Mouse (Mus musculus) hindbrain, embryonic 16.5 days (tissue): Measurements from ENCODE around the gene Rasa3. TPM values are rescaled to one million over a fixed set of nuclear protein-coding genes. Genes with fewer than 3 reads are reported as not detected.

Experiments used
- ATAC-seq: fragments of 200-750 bp; cut with Nextera tagmentation; 2 replicates; pipeline ENCODE4 v1.8.0; 2017; ENCODE audit warnings: moderate TSS enrichment, moderate library complexity
- H3K27ac ChIP-seq: fragments of 300-500 bp; sonication (generic); 2 replicates; pipeline ENCODE4 v1.5.1; 2014; ENCODE audit warnings: low read depth, mild to moderate bottlenecking, control low read depth, low read length, moderate library complexity
- H3K27me3 ChIP-seq: fragments of 300-500 bp; sonication (generic); replicated peaks from 2 replicates; pipeline ENCODE4 v1.6.1; 2014; ENCODE audit warnings: low read length; ENCODE audit not compliant: control insufficient read depth, insufficient read depth
- H3K36me3 ChIP-seq: fragments of 300-500 bp; sonication (generic); 2 replicates; pipeline ENCODE4 v1.6.1; 2014; ENCODE audit warnings: mild to moderate bottlenecking, low read length, moderate library complexity, mixed read lengths; ENCODE audit not compliant: control insufficient read depth, insufficient read depth
- H3K4me1 ChIP-seq: fragments of 300-500 bp; sonication (generic); 2 replicates; pipeline ENCODE4 v1.6.1; 2014; ENCODE audit warnings: low read depth, low read length; ENCODE audit not compliant: control insufficient read depth, insufficient read depth
- H3K4me2 ChIP-seq: fragments of 300-500 bp; sonication (generic); 2 replicates; pipeline ENCODE4 v1.6.1; 2014; ENCODE audit warnings: mild to moderate bottlenecking, low read length, control low read depth, moderate library complexity
- H3K4me3 ChIP-seq: fragments of 300-500 bp; sonication (generic); 2 replicates; pipeline ENCODE4 v1.5.1; 2014; ENCODE audit warnings: mild to moderate bottlenecking, low read length, control low read depth, moderate library complexity
- H3K9ac ChIP-seq: fragments of 300-500 bp; sonication (generic); 2 replicates; pipeline ENCODE4 v1.6.1; 2014; ENCODE audit warnings: low read depth, mild to moderate bottlenecking, control low read depth, low read length, moderate library complexity
- H3K9me3 ChIP-seq: fragments of 300-500 bp; sonication (generic); 2 replicates; pipeline ENCODE4 v1.6.1; 2014; ENCODE audit warnings: mild to moderate bottlenecking, low read length, moderate library complexity; ENCODE audit not compliant: control insufficient read depth
- WGBS: fragments of 180-500 bp; shearing (Covaris S2); extraction: QIAGEN DNeasy Blood & Tissue Kit; methylation state at CpG from one replicate; pipeline ENCODE4 v1.1.7; 2014; 5-methylcytosine and 5-hydroxymethylcytosine counted together
- polyA plus RNA-seq: library from polyadenylated mRNA; unstranded; fragments of >200 nt; fragmentation: Nextera tagmentation; extraction: Ambion mirVana; gene quantifications from 2 replicates; pipeline ENCODE4 v1.2.1, GENCODE M21; 2015

Gene Rasa3
- polyA plus RNA-seq, 1 experiment from 2014 or later: 43.5 TPM

- Histone ChIP-seq H3K36me3 (peaks cover 39% of the 10 kb centered on the region), H3K27me3 (no peaks in the 10 kb centered on the region), H3K9me3 (no peaks in the 10 kb centered on the region), H3K4me2 (no peak overlapping the region), H3K4me1 (no peaks in the 10 kb centered on the region), H3K27ac (no peak overlapping the region), H3K4me3 (no peak overlapping the region), H3K9ac (no peak overlapping the region)
- no peak for ATAC-seq
- WGBS: 86% methylated on average over 8 of the region's 8 CpGs
Observed at GRCm38 (mm10) chr8:13584652-13585051, 92.8 kb downstream of the Rasa3 start.

GRCm38 (mm10) chr8:13577869-13578268 is 99.5 kb downstream of the Rasa3 start:
- ATAC-seq: no peak
- Histone ChIP-seq H3K27me3 (no peaks in the 10 kb centered on the region), H3K9me3 (no peaks in the 10 kb centered on the region), H3K9ac (no peak overlapping the region), H3K4me1 (no peaks in the 10 kb centered on the region), H3K4me2 (no peak overlapping the region), H3K4me3 (no peak overlapping the region), H3K27ac (no peak overlapping the region), H3K36me3 (peaks cover 44% of the 10 kb centered on the region)
- 95% methylated on average over 6 of the region's 6 CpGs for WGBS

DNA sequence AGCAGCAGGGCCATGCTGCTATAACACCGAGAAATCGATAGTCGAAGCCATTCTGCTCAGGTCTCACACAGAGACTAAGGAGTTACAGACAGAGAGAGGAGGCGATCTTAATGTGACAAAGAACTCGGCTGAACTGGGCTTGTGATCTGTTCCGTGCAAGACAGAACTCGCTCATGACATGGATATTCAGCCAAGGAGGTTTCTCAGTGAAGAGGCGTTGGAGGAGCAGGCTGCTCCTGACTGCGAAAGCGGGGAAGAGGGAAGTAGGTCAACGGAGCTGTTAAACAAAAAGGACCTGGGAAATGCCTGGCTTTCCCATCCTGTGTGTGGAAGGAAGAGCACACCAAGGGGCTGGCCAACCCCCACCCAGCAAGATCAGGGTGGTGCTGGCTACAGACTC is 105.4 kb downstream of the Rasa3 start:
- peaks cover 19% of the 10 kb centered on the region for H3K36me3 ChIP-seq
- H3K4me1 ChIP-seq: no peaks in the 10 kb centered on the region
- no peaks in the 10 kb centered on the region for H3K9me3 ChIP-seq
- WGBS: 92% methylated on average over 11 of the region's 11 CpGs
- H3K27me3 ChIP-seq: no peaks in the 10 kb centered on the region
- no peak overlapping the region for H3K9ac ChIP-seq
- no peak overlapping the region for H3K27ac ChIP-seq
- H3K4me2 ChIP-seq: no peak overlapping the region
- ATAC-seq: no peak
- no peak overlapping the region for H3K4me3 ChIP-seq

DNA sequence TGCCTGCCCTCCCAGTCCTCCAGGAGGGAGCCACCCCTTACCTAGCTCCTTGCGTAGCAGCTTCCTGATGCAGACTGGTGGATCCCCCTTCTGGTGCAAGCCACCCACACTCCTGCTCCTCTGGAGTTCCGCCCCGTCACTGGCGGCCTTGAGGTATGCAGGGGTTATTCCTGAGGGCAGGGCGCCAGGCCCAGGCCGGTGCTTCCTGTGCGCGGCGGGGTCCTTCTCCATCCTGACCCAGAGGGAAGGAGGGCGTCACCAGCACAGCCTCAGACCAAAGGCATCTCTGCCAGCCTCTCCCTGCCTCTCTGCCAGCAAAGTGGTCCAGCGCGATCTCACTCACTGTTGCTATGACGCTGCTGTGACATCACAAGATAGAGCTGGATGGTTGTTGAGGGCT is 115.3 kb downstream of the Rasa3 start, which contains the start of gene 1700029H14Rik:
Gene 1700029H14Rik, minus strand, starts transcription at position 344 of the 400 bp plus-strand sequence.
- 37% methylated on average over 13 of the region's 13 CpGs for WGBS
- Histone ChIP-seq H3K4me3 (no peak within 1 kb of the TSS), H3K36me3 (no peaks in the 10 kb centered on the region), H3K4me2 (no peak within 1 kb of the TSS), H3K27ac (no peak within 1 kb of the TSS), H3K4me1 (no peaks in the 10 kb centered on the region), H3K9ac (no peak within 1 kb of the TSS), H3K9me3 (no peaks in the 10 kb centered on the region), H3K27me3 (no peaks in the 10 kb centered on the region)
- ATAC-seq: no peak

DNA sequence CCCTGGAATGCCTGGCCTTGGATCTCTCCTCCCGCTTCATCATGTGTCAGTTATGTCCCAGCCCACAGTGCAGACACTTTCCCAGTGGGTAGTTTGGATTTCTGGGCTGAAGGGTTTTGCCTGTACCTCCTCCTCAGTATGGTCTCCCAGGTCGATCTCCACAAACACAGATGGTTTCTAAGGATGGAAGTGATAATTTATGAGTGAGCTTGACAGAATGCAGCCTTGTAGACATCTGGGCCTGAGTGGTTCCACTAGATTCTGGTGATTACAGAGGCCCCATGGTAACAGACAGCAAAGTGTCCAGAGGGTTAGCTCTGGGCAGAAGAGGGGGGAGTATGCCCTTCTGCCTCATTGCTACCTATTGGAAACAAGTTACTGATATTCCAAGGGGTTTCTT is 119.9 kb downstream of the Rasa3 start:
- Histone ChIP-seq H3K4me3 (no peak overlapping the region), H3K9ac (no peak overlapping the region), H3K27ac (no peak overlapping the region), H3K9me3 (no peaks in the 10 kb centered on the region), H3K36me3 (no peaks in the 10 kb centered on the region), H3K4me1 (no peaks in the 10 kb centered on the region), H3K4me2 (no peak overlapping the region), H3K27me3 (no peaks in the 10 kb centered on the region)
- 82% methylated on average over 2 of the region's 2 CpGs for WGBS
- ATAC-seq: no peak

DNA sequence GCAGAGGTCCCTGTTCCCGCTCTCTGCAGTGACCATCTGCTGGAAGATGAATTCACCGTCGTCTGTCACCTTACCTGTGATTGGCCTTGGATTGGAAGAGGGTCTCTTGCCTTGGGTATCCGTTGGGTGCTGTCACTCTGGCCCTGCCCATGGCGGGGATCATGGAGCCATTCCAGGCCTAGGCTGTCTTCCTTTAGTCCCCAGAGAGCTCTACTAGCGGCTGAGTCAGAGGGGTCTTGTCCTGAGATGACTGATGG is 125.9 kb downstream of the Rasa3 start:
- no peak overlapping the region for H3K4me2 ChIP-seq
- 86% methylated on average over 6 of the region's 6 CpGs for WGBS
- H3K4me1 ChIP-seq: peaks cover 2% of the 10 kb centered on the region; the same call in 1 of the 2 replicates
- H3K36me3 ChIP-seq: no peaks in the 10 kb centered on the region
- H3K4me3 ChIP-seq: no peak overlapping the region
- H3K27me3 ChIP-seq: no peaks in the 10 kb centered on the region
- no peak overlapping the region for H3K9ac ChIP-seq
- no peak for ATAC-seq
- no peaks in the 10 kb centered on the region for H3K9me3 ChIP-seq
- H3K27ac ChIP-seq: no peak overlapping the region

DNA sequence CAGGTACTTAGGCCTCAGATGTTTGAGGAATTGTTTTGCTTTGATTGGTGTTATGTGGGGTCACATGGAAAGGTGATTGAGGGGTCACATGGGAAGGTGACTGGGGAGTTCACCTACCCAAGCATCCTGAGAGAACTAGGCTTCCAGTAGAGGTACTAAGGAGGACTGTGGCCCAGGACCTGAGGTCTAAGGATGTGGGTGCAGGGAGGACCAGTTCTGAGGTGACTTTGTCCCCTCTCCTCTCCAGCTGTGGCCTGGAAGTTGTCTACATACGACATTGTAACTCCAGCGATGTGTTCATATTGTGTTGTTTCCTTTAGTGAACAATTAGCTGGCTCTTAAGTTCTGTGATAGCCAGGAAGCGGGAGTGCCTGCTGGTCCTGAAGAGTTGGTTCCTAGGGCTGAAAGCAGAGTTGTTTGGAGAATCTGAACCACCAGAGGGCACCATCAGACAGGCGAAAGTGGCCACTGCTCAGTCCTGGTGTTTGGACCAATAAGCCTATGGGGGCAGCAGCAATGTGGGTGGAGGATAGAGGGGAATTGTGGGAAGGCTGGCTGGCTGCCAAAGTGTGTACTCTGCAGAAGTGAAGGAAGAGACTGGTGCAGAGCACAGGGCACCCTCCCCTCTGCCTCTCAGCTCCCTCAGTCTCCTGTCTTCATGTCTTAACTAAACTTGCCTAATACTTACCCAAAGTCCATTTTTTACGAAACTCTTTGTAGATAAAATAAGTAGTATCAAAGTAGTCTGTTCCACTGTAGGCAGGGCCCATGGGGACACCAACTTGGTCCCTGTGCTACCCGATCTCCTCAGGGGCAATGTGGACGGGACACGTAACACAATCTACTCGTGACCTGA is 126.5 kb downstream of the Rasa3 start:
- WGBS: 56% methylated on average over 9 of the region's 9 CpGs
- Histone ChIP-seq H3K4me1 (peaks cover 2% of the 10 kb centered on the region; the same call in 1 of the 2 replicates), H3K27me3 (no peaks in the 10 kb centered on the region), H3K4me3 (no peak overlapping the region), H3K9ac (no peak overlapping the region), H3K9me3 (no peaks in the 10 kb centered on the region), H3K36me3 (no peaks in the 10 kb centered on the region), H3K27ac (no peak overlapping the region), H3K4me2 (no peak overlapping the region)
- ATAC-seq: peak; percentile 93

DNA sequence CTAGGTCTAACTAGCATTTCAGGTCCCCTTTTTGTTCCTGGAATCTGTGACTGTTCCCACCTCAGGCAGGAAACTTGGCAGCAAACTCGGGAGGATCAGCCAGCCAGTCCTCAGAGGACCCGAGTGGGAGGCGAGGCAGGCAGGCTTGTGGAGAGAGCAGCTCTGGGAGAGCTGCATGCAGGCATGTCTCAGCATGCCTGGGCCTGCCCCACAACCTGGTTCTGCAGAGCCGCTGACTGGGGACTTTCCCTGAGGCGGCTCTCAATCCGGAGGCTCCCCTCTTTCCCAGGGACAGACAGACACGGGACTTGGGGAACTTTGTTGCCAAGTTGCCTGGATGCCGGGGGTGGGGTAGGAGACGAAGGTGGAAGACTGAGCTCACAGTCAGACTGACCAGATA is 128.6 kb downstream of the Rasa3 start:
- WGBS: 52% methylated on average over 9 of the region's 9 CpGs
- no peak for ATAC-seq
- Histone ChIP-seq H3K9me3 (no peaks in the 10 kb centered on the region), H3K36me3 (no peaks in the 10 kb centered on the region), H3K4me2 (no peak overlapping the region), H3K27ac (no peak overlapping the region), H3K4me3 (no peak overlapping the region), H3K27me3 (no peaks in the 10 kb centered on the region), H3K4me1 (peaks cover 2% of the 10 kb centered on the region; the same call in 1 of the 2 replicates), H3K9ac (peak overlapping the region; percentile 27)

GRCm38 (mm10) chr8:13548235-13548634 is 129.2 kb downstream of the Rasa3 start:
- Histone ChIP-seq H3K4me2 (no peak overlapping the region), H3K4me3 (no peak overlapping the region), H3K9ac (no peak overlapping the region), H3K4me1 (peaks cover 2% of the 10 kb centered on the region; the same call in 1 of the 2 replicates), H3K36me3 (no peaks in the 10 kb centered on the region), H3K27me3 (no peaks in the 10 kb centered on the region), H3K27ac (no peak overlapping the region), H3K9me3 (no peaks in the 10 kb centered on the region)
- 0 out of 2 replicates have a peak, but pooled peaks have one; percentile 50 for ATAC-seq
- 77% methylated on average over 4 of the region's 4 CpGs for WGBS
